Mouse (Mus musculus) brain, adult 2 months (tissue): ENCODE measurements around the gene Akt1.

Experiments
- DNase-seq: peaks from one replicate; pipeline ENCODE4 v3.0.0; 2011; ENCODE audit warnings: low read depth, low spot score

Gene Akt1

DNA sequence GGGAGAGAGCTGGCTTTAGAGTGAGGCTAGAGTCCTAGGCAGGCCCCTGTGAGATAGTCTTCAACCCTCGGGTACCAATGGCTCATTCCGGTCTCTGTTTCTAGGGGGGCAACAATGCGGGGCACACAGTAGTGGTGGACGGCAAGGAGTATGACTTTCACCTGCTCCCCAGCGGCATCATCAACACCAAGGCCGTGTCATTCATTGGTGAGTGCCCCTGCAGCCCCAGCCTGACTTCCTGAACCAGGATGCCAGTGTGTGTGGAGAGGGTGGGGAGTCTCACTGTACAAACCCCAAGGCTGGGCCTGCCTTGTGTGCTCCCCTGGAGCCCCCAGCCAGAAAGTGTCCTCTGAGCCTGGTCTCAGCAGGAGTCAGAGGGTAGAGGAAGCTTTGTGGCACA lies 46.5 kb downstream of the Akt1 start:
- DNase-seq = no peak

DNA sequence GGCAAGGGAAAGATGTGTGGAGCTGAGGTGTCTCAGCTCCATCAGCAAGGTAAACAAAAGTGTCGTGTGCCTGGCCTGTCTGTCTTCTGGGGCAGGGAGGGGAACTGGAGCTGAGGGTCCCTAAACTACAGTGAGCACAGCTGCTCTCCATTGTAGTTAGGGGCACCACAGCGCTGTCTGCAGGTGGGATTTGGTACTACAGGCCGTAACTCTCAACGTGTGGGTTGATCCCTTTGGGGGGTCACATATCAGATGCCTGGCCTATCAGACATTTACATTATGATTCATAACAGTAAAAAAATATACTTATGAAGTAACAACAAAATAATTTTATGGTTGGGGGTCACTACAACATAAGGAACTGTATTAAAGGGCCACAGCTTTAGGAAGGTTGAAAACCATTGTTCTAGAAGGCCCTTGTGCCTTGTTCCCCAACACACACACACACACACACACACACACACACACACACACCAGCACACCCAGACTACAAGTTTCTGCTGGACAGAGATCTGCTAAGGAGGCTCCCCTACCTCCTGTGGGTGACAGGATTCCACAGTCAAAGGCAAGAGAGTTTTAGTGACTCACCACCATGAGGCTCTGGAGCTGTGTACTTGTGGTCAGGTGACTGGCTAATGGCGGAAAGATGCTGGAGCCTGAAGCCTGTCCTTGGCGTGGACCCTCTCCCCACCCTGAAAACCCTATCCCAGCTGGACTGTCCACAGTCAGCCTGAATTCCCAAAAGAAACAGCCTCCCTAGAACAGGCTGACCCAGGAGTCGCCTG lies 47.4 kb downstream of the Akt1 start:
- DNase-seq = no peak

- no peak for DNase-seq
Measured at GRCm38 (mm10) chr12:112626455-112626854, 48.2 kb downstream of the Akt1 start.

DNA sequence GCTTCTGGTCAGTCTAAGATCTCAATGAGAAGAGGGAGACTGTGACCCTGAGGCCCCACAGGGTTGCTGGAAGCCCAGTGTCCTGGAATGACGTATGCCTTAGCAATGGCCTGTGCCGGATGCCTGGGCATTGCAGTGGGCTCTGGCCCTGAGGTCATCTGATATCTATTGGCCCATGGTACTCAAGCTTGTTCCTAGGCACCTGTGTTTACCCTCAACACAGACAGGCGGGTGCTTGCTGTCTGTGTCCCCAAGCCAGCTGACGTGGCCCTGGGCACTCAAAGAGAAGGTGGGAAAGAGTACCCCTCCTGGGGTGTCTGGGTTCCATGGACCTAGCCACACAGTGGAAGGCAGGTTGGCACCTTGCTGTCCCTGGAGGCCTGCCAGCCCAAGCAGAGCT lies 49.0 kb downstream of the Akt1 start:
- DNase-seq = no peak

- peak; percentile 74 for DNase-seq
Measured at GRCm38 (mm10) chr12:112623742-112624141, 50.9 kb downstream of the Akt1 start.

DNA sequence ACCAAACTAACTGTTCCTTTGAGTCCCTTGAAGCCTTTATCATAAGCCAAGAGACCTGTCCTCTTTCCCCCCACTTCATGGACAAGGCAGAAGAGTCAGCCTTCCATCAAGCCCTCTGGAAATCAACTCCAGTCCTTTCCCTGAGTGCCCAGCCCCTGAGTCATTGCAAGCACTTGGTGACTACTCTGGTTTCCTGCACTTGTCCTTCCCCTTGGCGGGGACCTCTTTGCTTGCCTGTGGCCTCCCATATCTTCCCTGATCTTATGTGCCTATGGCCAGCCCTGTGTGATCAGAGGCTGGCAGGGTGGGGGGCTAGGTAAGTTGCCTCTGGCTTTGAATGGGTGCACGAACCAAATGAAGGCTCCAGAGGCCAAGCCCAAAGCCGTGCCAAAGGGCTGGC lies 52.8 kb downstream of the Akt1 start:
- DNase-seq = no peak

GRCm38 (mm10) chr12:112620354-112621061 lies 54.2 kb downstream of the Akt1 start:
- peak; percentile 67 for DNase-seq

DNA sequence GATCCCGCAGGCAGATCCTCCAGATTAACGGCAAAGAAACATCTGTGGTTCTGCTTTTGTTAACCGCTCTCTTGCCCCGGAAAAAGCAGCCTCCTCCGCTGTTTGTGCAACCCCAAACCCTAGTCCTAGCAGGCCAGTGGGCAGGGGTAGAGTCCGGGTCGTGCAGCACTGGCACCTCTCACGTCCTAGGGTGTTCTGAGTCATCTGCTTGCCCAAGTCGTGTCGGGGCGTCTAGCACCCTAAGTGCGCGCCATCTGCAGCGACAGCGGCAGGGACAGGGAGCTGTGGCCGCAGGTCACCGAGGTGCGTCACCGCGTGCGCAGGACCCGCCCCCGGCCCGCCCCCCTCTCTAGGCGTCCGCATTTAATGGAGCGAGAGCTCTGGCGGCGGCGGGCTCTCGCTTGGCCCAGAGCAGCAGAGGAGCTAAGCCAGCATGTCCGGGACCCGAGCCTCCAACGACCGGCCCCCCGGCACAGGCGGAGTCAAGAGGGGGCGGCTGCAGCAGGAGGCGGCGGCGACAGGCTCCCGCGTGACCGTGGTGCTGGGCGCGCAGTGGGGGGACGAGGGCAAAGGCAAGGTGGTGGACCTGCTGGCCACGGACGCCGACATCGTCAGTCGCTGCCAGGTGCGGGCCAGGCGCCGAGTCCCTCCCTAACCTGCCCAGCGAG lies 54.9 kb downstream of the Akt1 start, which contains the start of gene Adssl1:
Gene Adssl1, plus strand, starts transcription at position 360 of the 668 bp plus-strand sequence.
- DNase-seq = peak; percentile 81

GRCm38 (mm10) chr12:112618981-112619685 lies 55.6 kb downstream of the Akt1 start:
- no peak for DNase-seq

DNA sequence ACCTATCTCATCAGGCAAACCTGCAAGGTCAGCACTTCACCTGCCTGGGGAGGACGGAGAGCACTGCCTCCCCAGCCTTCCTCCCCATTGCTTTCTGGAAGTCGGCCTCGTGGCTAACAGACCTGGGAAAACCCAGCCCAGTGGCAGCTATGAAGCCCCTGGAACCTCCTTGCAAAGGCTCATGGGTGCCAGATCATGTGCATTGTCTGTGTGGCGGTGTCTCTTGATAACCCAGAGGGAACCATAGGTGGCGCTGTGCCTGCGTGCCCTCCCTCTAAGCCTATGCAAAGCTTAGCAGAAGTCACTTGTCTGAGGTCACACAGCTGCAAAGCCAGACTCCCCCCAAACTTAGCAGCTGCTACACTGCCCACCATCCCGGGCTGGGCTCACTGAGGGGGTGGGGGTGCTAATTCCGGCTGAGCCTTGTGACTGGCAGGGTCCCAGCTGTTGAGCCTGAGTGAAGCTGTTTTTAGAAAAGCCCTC lies 56.7 kb downstream of the Akt1 start:
- DNase-seq = peak; percentile 91

DNA sequence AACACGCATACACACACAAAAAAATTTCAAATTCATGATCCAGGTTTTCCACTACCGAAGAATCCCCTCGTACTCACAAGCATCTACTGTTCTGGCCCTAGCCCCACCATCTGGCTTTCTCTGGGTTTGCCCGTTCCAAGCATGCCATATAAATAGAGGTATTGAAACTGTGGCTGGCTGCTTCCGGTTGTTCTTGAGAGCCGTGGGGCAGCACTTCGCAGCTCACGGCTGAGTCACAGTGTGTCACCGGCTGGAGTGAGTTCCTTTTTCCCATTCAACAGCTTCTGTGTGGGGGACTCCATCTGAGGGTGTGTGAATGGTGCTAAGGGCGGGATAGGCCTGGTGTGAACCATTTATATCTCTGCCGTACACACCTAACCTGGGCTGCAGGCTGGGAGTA lies 57.5 kb downstream of the Akt1 start:
- peak; percentile 94 for DNase-seq

GRCm38 (mm10) chr12:112616668-112617067 lies 58.0 kb downstream of the Akt1 start:
- DNase-seq = no peak

DNA sequence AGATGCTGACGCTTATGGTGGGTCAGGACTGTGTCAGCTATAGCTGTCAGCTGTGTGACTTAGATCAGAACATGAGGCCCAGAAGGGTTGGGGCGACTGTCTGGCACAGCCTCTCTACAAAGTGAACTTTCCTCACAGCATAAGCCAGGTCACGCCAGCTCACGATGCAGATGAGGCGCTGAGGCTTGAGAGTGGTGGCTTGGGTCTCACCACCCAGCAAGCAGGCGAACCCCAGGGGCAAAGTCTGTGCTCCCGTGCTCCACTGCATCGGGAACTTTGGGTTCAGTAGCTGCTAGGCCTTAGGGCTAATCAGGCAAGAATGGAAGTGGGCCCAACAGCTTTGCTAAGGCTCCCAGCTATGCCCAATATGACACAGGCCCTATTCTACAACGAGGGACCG lies 65.7 kb downstream of the Akt1 start:
- DNase-seq = no peak

- no peak for DNase-seq
Measured at GRCm38 (mm10) chr12:112606998-112607397, 67.7 kb downstream of the Akt1 start.

- peak; percentile 79 for DNase-seq
Measured at GRCm38 (mm10) chr12:112605766-112606165, 68.9 kb downstream of the Akt1 start.

DNA sequence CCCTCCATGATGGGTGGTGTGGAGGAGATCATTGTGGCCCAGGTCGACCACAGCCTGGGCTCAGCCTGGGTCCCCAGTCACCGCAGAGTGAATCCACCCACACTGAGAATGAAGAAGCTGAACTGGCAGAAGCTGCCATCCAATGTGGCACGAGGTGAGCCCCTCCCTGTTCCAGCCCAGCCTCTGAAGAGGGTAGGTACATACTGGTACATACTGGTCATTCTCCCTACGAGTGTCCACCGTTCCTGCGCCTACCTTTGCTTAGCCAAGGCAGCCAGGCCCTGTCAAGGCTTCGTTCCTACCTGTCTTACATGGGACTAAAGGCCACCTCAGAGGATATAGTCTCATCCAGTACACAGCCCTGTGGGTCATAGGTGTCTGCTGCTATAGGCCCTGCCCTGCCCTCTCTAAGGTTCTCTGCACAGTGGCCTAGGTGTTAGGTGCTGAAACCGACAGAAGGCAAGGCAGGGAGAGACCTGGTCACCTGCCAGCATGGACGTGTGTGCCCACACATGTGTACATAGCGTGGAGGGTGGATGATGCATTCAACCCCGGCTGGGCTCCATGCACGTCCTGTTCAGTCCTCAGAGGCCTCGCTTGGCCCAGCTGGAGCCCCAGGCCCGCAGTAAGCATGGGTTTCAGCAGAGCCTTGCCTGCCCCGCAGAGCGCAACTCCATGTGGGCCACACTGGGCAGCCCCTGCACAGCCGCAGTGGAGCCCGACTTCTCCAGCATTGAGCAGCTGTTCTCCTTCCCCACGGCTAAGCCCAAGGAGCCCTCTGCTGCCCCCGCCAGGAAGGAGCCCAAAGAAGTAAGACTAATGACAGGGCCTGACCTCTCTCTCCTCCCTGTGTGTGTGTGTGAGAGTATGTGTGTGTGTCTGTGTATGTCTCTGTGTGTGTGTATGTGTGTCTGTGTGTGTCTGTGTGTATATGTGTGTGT lies 69.7 kb downstream of the Akt1 start:
- peak; percentile 63 for DNase-seq

DNA sequence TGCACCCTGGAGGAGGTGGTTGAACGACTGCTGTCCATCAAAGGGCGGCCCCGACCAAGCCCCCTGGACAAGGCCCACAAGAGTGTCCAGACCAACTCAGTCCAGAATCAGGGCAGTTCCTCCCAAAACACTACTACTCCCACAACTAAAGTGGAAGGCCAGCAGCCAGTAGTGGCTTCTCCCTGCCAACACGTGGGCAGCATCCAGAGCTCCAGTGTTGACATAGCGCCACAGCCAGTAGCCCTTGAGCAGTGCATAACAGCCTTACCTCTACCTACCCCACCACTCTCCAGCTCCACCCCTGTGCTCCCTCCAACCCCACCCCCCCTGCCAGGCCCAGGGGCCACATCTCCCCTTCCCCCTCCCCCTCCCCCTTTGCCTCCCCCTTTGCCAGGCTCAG lies 70.7 kb downstream of the Akt1 start:
- DNase-seq = no peak
